Mouse (Mus musculus) NIH3T3 (cell line): ENCODE data around the gene Vwf.

Source experiments
- DNase-seq: peaks from one replicate; pipeline ENCODE4 v3.0.0-alpha.2; 2012; ENCODE audit warnings: low read depth

Gene Vwf

DNA sequence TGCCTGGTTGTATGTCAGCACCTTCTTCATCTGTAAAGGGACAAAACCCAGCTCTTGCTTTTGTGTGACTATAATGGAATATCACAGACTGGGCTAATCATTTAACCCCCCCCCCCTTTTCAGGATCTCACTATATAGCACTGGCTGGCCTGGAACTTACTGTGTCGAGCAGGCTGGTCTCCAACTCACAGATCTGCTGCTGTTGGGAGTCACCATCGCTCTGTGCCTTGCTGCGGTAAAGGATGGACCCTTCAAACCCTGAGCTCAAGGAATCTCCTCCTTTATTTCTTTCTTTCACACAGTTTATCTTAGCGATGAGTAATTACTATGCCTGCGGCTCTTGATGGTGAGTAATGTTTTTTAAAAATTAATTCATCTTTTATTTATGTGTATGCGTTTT lies at the start of gene Vwf:
Vwf (plus strand) TSS at position 301 of the 400 bp plus-strand sequence.
- DNase-seq, result no peak

DNA sequence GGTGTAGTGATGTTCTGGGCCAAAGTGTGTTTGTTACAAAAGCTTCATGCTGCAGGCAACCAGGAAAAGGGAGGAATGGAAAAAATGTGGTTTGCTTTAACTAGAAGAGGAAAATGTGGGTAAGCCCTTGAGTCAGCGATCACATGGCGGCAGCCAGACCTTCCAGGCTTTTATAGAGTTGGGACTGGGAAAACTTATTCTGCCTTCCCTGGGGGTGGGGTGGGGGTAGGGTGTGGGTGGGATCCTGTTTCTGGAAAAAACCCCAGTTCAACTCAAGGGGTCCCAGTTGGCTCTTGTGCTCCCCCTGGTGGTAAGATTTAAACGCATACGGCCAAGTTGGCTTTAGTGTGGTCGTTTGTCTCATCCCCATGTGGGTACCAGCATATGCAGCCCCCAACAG lies 48.5 kb upstream of the Vwf start:
- peak; percentile 97 for DNase-seq

DNA sequence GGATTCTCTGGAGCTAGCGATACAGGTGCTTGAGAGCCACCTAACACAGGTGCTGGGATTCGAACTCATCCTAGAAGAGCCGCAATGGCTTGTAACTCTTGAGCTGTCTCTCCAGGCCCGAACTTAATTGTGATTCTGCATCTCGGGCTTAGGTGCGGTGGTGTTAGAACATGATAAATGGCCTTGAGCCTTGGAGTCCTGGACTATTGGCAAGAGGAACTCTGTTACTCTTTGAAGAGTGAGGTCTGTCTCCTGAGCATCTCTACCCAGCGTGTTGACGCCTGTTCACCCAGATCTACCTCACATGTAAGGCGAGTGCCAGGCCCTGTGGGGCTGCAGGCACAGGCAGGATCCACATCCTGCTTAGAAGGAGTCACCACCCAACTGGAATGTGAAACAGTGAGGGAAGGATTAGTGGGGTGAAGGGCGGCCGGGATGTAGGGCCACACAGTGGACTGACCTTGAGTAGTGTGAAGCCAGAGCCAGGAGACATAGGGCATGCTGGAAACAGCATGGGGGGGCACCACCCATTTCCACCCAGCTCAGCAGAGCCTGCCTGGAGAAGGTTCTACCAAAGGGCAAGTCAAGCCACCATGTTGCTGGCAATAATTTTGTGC lies 43.3 kb upstream of the Vwf start:
- no peak for DNase-seq

DNA sequence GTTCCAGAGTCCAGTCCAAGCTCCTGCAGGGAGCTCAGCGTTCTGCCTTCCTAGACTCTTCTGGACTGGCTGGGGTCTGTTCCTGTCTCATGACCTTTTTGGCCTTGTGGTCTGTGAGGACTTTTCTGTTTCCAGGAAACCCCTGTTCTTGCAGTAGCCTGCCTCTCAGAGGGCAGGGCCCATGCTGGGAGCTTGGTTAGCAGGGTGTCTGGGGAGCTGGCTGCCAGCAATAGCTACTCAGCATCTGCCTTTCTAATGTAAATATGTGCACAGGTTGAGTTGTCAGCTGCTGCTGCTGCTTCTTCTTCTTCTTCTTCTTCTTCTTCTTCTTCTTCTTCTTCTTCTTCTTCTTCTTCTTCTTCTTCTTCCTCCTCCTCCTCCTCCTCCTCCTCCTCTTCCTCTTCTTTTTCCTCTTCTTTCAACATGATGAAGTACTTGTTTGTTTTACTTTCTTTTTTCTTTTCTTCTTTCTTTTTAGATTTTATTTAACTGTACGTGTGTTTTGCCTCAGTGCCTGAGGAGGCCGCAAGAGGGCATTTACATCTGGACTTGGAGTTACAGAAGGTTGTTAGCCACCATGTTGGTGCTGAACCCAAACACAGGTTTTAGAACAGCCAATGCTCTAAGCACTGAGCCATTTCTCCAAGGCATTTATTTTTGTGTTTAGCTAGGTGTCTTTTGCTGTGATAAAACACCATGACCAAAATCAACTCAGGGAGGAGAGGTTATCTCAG lies 41.8 kb upstream of the Vwf start:
- no peak for DNase-seq

DNA sequence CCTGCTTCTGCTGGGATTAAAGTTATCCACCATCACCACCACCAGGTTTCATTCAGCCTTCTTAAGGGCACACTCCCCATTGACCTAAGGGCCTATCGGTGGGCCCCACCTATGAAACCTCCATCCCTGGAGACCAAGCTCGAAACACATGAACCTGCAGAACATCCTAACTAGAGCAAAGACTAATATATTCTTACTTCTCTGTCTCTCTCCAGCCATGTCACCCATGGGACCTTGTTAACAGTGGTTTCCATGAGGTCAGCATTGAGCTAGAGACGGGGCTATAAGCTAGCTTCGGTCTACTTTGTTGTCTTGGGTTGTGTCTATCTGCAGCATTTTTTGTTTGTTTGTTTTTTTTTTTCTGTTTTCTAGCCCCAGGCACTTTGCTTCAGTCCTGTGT lies 40.1 kb upstream of the Vwf start:
- DNase-seq, result no peak

DNA sequence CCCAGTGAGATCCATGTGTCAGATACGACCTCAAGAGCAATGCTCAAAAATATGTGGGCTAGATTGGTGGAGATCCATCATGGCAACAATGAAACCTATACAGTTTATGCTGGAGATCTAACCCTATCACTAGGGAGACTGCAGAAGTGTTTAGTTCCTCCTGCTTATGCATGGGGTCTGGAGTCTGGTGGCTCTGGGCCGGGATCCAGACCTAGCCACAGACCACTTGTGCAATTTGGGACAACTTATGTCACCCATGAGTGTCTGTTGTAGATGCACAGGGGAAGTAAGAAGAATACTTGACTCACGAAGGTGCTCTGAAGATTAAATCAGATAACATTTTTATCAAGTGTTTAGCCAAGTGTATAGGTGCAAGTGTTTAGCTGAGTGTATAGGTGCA lies 36.8 kb upstream of the Vwf start:
- DNase-seq, result no peak

DNA sequence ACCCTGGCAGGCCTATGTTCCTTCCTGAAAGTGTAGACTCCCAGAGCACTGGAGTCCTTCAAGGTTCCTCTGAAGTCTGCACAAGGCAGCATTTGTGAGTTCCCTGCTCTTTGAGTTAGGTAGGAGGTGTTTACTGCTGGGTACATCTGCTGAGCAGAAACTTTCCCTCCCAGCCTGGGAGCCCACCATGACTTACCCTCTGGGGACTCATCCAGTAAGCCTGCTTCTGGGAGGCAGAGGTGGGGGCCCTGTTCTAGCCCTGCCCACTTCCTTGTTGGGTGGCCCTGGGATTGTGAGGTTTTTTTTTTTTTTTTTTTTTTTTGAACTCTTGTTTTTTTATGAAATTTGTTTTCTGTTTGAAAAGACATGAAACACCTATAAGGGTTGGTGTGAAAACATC lies 35.9 kb upstream of the Vwf start:
- DNase-seq, result no peak

DNA sequence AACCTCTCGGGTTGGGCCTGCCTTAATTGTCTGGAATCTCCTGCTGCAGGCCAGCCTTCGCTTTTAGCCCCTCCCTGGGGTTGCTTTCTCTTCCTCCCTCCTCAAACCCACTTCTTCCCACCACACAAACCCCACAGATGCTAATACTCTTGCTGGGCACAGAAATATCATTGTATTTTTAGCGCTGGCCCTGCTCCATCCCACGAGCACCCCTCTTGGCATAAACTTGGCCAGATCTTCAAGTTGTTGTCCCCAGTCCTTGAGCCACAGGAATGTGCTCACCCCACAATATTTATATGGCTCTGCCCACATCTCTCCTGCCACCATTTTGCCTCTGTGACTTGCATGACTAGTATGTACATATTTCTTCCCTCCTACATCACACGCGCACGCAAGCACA lies 35.4 kb upstream of the Vwf start:
- DNase-seq, result peak; percentile 60

DNA sequence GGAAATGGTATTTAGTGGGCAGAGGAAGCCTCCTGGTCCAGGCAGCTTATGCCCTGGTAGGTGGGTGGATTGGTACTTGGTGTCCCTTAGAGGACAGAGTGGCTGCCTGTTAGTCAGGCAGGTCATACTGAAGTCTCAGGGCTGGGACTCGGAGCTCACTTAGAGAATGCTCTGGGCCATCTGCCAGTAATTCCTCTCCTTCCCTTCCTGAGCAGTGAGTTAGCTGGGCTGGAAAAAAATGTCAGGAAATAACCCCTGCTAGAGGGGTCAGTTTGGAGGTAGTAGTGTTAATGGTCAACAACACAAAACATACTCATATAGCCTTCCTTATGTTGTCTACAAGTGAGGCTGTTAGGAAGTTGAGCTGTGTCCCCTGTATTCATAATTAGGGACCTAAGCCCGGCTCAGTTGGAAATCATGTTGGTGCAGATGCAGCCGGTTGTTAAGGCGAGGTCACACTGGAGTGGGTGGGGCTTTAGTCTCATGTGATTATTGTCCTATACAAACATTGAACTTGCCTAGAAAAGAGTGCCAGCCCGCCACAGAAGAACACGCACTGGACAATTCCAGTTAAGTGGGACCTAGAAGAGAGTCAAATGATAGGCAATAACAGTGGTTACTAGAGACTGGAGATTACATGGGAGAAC lies 33.5 kb upstream of the Vwf start:
- DNase-seq, result peak; percentile 70

DNA sequence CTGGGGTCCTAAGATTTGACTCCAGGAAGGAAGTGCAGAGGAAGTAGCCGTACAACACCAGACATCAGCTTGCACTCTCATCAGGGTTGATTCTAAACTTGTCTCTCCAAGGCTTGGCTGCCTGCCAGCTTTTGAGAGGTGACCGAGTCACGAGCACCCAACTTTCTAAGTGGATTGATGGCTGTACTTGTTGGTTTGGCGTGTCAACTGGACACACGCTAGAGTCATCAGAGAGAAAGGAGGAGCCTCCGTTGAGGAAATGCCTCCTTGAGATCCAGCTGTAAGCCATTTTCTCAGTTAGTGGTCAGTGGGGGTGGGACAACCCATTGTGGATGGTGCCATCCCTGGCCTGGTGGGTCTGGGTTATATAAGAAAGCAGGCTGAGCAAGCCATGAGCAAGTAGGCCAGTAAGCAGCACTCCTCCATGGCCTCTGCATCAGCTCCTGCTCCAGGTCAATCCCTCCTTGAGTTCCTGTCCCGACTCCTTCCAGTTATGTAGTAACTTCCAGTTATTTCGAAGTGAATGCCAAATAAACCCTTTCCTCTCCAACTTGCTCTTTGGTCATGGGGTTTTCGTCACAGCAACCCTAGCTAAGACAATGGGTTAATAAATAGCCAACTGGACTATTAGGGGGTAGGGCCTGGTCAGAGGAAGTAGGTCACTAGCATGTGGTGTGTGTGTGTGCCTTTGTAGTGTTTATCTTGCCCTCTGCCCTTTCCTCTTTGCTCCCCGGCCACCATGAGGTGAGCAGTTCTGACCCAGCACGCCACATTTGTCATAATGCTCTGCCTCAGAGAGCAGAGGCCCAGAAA lies 30.9 kb upstream of the Vwf start:
- no peak for DNase-seq

DNA sequence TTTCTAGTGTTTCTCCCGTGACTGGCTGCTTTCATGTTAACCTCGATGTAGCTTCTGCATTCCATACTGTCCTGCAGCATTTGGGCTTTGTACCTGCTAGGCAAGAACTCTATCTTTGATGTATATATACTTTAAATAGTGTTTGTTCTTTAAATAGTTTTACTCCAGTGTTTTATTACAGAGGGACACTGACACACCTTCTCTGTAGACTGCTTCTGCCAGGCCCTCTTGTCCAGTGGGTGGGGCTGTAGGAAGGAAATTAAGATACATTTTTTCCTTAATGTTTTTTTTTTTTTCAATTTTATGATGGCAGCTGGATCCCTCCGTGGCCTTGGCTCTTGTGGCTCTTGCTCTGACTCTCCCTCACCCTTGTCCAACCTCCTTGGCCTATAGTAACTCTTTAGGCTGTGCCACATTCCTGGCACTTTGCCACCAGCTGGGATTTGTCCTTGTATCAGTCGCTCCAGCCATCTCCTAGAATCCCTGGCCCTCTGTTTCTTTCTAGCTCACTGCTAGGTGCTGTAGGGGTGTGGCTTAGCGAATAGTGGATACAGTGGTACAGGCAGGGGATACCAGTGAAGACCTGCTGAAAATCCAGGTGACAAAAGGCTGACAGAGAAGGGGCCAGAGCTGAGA lies 24.9 kb upstream of the Vwf start:
- no peak for DNase-seq

DNA sequence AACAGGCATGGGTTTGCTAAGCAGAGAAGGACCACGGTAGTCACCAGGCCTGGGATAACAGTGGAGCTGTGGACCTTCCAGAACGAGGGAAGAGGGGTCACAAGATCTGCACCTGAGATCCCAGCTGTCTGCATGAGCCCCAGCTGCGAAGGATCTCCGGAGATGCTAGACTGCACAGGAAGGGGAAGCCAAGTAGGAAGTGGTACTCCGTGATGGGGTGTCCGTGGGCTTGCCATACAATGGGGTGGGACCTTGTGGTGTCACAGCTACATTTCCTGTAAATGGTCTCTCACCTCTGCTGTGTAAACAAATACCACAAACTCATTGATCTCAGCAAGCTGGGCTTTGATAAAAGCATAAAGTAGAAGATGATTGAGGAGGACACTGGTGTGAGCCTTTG lies 22.5 kb upstream of the Vwf start:
- no peak for DNase-seq

DNA sequence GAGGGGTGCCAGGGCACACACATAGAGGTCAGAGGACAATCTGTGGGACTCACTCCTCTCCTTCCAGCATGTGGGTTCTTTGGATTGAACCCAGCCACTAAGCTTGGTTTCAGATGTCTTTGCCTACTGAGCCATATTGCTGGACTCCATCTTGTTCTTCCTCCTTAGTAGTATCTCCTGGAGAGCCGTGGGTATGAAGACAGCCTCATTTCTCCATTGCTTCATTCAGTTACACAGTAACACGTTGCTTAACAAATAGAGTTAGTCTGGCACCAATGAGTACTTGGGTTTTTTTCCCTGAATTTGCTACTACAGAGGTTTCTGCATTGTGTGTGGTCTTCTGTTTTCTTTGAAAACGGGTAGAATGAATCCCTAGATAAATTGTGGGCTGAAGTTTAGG lies 20.5 kb upstream of the Vwf start:
- no peak for DNase-seq

DNA sequence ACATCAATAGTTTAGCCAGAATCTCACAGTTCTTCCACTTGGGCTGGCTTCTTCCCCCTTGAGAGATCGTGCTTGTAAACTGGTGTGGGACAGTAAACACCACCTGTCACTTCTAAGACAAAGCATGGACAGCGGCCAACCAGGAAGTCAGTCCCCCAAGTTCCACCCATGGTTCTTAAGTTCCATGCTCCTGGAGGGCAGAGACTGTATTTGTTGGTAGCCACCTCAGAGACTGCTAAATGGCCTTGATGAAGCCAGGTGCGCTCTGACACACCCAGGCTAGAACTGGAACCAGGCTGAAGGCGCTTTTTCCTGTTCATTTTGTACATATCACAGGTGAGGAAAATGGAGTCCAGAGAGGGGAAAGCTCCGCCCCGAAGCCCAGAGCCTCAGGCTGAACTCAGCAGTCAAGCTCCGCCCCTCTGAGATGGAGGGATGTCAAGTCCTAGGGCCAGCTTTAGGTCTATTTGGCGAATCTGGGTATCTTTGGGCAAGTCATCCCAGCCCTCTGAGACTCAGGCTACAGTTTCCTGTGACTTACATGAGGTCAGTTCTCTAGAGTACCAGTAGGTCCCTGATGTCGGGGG lies 17.9 kb upstream of the Vwf start:
- DNase-seq, result no peak

DNA sequence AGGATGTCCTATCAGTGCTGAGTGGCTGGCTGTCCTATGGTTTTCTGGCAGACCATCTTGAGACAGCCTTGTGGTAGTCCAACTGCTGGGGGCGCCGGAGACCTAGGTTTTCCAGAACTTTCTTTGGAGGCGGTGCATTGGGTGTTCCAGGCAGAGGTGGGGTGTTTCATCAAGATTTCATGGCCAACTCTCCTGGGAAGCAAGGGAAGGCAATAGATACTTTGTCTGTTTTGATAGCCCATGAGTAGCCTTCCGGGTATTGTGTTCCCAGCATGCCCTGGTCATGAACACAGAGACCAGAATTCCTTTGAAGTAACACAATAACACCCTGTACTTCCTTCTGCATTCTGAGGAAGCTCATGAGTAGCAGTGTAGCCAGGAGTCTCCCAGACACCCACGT lies 17.1 kb upstream of the Vwf start:
- DNase-seq, result no peak

DNA sequence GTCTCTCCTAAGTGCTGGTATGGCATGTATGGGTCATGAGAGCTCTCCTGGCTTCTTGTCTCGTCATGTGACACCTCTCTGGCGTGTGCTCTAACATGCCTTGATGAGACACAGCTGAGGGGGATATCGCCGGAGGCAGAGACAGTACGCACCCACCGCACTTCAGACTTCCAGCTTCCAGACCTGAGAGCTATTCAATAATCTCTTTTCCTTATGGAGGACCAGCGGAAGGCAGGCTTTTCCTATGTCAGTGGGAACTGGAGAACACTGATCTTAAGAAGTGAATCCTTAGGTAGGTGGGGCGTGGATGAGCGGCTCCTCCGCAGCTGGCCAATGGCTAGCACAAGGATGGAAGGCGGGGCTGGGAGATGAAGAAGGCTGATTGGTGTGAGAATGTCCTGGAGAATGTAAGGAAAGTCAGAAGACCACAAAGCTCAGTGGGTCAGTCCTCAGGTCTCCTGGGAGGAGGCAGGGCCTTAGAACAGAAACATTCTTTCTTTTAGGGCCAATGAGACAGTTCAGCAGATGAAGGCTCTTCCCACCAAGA lies 13.4 kb upstream of the Vwf start:
- DNase-seq, result no peak

DNA sequence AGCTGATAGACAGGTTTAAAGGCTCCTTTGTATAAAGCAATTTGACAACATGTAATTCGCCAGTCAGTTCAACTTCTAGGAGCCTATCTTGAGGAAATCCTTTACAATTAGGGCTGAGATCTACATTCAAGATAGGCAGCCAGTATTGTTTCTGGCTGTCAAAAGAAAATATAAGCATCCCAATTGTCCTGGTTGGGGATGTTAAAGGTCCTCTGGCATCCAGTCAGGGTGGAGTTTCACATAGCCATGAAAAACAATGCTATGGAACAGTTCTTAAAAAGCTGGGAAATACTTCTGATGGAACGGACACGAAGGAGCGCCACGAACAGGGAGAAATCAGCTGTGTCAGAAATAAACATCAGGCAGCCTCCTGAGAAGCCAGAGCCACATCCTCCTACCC lies 11.6 kb upstream of the Vwf start:
- no peak for DNase-seq

DNA sequence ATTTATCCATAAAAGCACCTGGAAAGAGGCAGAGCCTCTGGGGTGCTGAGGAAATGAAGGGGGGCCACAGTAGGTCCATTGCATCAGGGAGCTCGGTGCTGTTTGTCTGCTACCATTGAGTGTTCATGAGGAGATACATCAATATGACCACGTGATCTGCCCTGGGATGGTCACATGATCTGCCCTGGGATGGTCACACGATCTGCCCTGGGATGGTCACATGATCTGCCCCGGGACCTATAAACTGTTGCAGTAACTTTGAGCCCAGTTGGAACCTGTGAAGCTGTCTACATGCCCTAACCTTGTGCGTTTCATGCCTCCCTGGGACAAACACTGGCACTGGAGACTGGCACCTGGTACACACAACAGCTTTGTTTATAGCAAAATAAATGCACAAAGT lies 8.1 kb upstream of the Vwf start:
- DNase-seq, result no peak

DNA sequence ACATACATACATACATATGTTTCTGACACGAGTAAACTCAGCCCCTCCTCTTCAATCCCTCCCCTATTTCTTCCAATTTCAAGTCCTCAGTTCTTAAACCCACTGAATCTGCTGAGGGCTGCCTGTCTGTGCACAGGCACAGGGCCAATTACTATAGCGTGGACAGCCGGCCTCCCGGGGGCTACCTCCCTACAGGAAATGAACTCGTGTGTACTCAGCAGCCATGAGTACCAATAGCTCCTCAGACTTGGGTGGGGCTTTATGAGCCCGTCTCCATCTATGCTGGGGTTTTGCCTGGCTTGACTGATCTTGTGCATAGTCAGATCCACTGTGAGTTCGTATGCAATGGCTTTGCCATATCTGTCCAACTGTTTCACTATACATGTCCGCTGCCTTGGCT lies 7.2 kb upstream of the Vwf start:
- DNase-seq, result peak; percentile 48

DNA sequence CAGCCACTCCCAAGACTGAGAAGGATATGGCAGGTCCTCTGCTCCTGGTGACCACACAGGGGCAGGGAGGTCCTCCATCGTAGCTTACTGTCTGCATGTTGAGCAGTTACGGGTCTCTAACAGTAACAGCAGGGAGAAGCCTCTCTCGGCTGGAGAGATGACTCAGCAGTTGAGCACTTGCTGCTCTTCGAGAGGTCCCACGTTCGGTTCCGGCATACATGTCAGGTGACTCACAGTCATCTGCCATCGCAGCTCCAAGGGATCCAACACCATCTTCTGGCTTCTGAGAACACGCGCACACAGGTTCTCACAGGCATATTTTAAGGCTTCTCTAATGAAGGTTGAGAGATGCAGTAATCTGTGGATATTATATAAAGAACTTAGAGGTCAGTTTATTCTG lies 6.4 kb upstream of the Vwf start:
- DNase-seq, result peak; percentile 77

DNA sequence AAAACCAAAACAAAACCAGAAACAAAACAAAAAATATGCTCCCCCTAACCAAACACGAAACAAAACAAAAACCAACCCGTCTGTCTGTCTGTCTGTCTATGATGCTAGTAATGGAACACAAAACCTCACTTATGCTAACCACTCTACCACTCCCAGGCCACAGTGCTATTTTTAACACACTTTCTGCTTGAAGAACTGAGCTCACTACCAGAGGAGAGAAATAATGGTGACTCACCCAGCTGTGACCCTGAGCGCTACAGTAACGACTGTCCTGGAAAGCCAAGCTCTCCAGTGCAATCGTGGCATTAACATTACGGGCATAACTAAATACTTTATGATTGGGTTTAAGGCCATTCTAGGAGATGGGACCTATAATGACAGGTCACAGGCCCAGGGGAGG lies 5.7 kb upstream of the Vwf start:
- DNase-seq, result peak; percentile 58

DNA sequence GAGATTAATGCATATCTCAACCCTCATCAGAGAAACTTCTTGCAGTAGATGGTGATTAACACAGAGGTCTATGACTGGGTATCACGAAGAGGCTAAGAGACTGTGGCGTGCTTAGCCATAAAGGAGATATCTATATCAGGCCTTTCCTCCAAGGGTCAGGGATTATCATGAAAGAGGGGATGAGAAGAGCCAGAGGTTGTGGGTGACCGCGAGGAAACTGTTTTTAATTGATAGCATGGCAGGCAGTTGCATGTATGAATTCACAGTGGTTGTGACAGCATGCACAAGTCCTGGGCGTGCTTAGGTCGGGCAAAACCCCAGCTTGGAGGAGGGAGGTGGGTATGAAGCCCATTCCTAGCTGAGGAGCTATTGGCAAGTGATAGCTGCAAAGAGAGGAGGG lies 5.3 kb upstream of the Vwf start:
- no peak for DNase-seq
